ENCODE assay signal across 8 mouse cellular contexts in genomic region chr9:88439238-88439600, GRCm38 (mm10). TPM values are rescaled to one million over a fixed set of nuclear protein-coding genes. Genes with fewer than 3 reads are reported as not detected.
DNase-seq lines count a peak whose midpoint lies in the region; ATAC-seq and TF ChIP-seq lines count a peak whose summit lies in the region.

No protein-coding gene starts in this region.

- no peak for TF ChIP-seq POLR2A in kidney, adult 2 months (IDR thresholded peaks at IDR 0.05; ENCODE audit: low read depth, low read length)

- H3K27me3 ChIP-seq in kidney, adult 2 months (replicated peaks; ENCODE audit: control insufficient read depth, insufficient read depth, low read length): no peaks in the 10 kb centered on the region
- no peaks in the 10 kb centered on the region for H3K27me3 ChIP-seq in hindbrain, embryonic 13.5 days
- no peaks in the 10 kb centered on the region for H3K27me3 ChIP-seq in midbrain, embryonic 11.5 days (ENCODE audit: control insufficient read depth, insufficient read depth, low read length)

- peak overlapping the region; percentile 82 for H3K4me2 ChIP-seq in hindbrain, embryonic 13.5 days
- peak overlapping the region; percentile 93 for H3K4me2 ChIP-seq in midbrain, embryonic 11.5 days

- H3K4me1 ChIP-seq in kidney, adult 2 months (ENCODE audit: control insufficient read depth, insufficient read depth, low read length): peaks cover 4% of the 10 kb centered on the region; the same call in 1 of the 2 replicates
- peaks cover 16% of the 10 kb centered on the region for H3K4me1 ChIP-seq in hindbrain, embryonic 13.5 days (replicated peaks)
- H3K4me1 ChIP-seq in midbrain, embryonic 11.5 days (ENCODE audit: control insufficient read depth, insufficient read depth, low read length): peaks cover 2% of the 10 kb centered on the region; the same call in 1 of the 2 replicates

- peak; percentile 19 for ATAC-seq in activated CD4-positive, CD25-positive, alpha-beta regulatory T cell, adult 4 months
- 0 out of 2 replicates have a peak, but pooled peaks have one; percentile 0 for ATAC-seq in hindbrain, embryonic 13.5 days (ENCODE audit: low FRiP score)
- no peak for ATAC-seq in midbrain, embryonic 11.5 days (ENCODE audit: low FRiP score)

- H3K9ac ChIP-seq in hindbrain, embryonic 13.5 days: peak overlapping the region; percentile 86
- peak overlapping the region; percentile 80 for H3K9ac ChIP-seq in midbrain, embryonic 11.5 days (ENCODE audit: low read length)

- H3K9me3 ChIP-seq in hindbrain, embryonic 13.5 days: no peaks in the 10 kb centered on the region
- H3K9me3 ChIP-seq in midbrain, embryonic 11.5 days (ENCODE audit: control insufficient read depth, low read length): no peaks in the 10 kb centered on the region

- DNase-seq in kidney, adult 2 months: no peak
- DNase-seq in kidney, postnatal 25 days: no peak
- DNase-seq in midbrain, embryonic 11.5 days (ENCODE audit: low spot score, missing footprints): no peak
- no peak for DNase-seq in ovary, adult 18-20 months (ENCODE audit: low spot score)
- DNase-seq in urinary bladder, postnatal 25 days (ENCODE audit: low spot score): no peak
- DNase-seq in left cerebral cortex, adult 11 months (ENCODE audit: low spot score): no peak

- peak overlapping the region; percentile 92 for H3K4me3 ChIP-seq in kidney, adult 2 months (ENCODE audit: insufficient read depth, low read depth, low read length)
- peak overlapping the region; percentile 75 for H3K4me3 ChIP-seq in hindbrain, embryonic 13.5 days
- peak overlapping the region; percentile 71 for H3K4me3 ChIP-seq in midbrain, embryonic 11.5 days (ENCODE audit: low read depth, low read length)

- peak overlapping the region; percentile 17 for H3K27ac ChIP-seq in kidney, adult 2 months (ENCODE audit: insufficient read depth, low read depth, low read length)
- H3K27ac ChIP-seq in hindbrain, embryonic 13.5 days: peak overlapping the region; percentile 90
- H3K27ac ChIP-seq in midbrain, embryonic 11.5 days (ENCODE audit: low read depth, low read length): peak overlapping the region; percentile 40

- under 1% methylated on average over 17 of the region's 17 CpGs for WGBS in kidney, adult 2 months
- WGBS in hindbrain, embryonic 13.5 days: under 1% methylated on average over 17 of the region's 17 CpGs
- WGBS in midbrain, embryonic 11.5 days: under 1% methylated on average over 17 of the region's 17 CpGs

- TF ChIP-seq CTCF in kidney, adult 2 months (conservative IDR thresholded peaks at IDR 0.05; ENCODE audit: insufficient read depth, insufficient read length, low read depth, low read length): no peak

- H3K36me3 ChIP-seq in kidney, adult 2 months (ENCODE audit: control insufficient read depth, insufficient read depth, low read length): peaks cover 1% of the 10 kb centered on the region; the same call in 1 of the 2 replicates
- H3K36me3 ChIP-seq in hindbrain, embryonic 13.5 days: no peaks in the 10 kb centered on the region
- no peaks in the 10 kb centered on the region for H3K36me3 ChIP-seq in midbrain, embryonic 11.5 days (ENCODE audit: control insufficient read depth, insufficient read depth, low read length)

RNA-seq across cellular contexts. Expression of gene Snx14, which starts 0.5 kb away (rescaled TPM):
- polyA plus RNA-seq in kidney, adult 2 months (2012; rRNA removed): 12.7 and 15.8 TPM in 2 replicates
- 10 to 100 TPM; 40.0 to 44.5 TPM for polyA plus RNA-seq in activated CD4-positive, CD25-positive, alpha-beta regulatory T cell, adult 4 months (2017; shearing (Covaris generic))
- 29.4 and 30.3 TPM in 2 replicates for polyA plus RNA-seq in hindbrain, embryonic 13.5 days (2015; fragmentation: Nextera tagmentation; extraction: Ambion mirVana)
- 22.8 and 23.9 TPM in 2 replicates for polyA plus RNA-seq in midbrain, embryonic 11.5 days (2014; fragmentation: Nextera tagmentation; extraction: Ambion mirVana)

RNA-seq across cellular contexts. Expression of gene Gm20537, which starts 17.2 kb away (rescaled TPM):
- polyA plus RNA-seq in kidney, adult 2 months (2012; rRNA removed): 0.41 and 0.75 TPM in 2 replicates
- 1 to 10 TPM in 1 of 2 experiments, not detected in 1; 1.6 TPM for polyA plus RNA-seq in activated CD4-positive, CD25-positive, alpha-beta regulatory T cell, adult 4 months (2017; shearing (Covaris generic))
- polyA plus RNA-seq in hindbrain, embryonic 13.5 days (2015; fragmentation: Nextera tagmentation; extraction: Ambion mirVana): 0.44 TPM in 1 of 2 replicates, not detected in the other
- polyA plus RNA-seq in midbrain, embryonic 11.5 days (2014; fragmentation: Nextera tagmentation; extraction: Ambion mirVana): 0.40 and 0.52 TPM in 2 replicates

RNA-seq across cellular contexts. Expression of gene Syncrip, which starts 43.2 kb away (rescaled TPM):
- 3.1 and 7.2 TPM in 2 replicates for polyA plus RNA-seq in kidney, adult 2 months (2012; rRNA removed)
- polyA plus RNA-seq in activated CD4-positive, CD25-positive, alpha-beta regulatory T cell, adult 4 months (2017; shearing (Covaris generic)): 100 to 1,000 TPM; 113 to 115 TPM
- polyA plus RNA-seq in hindbrain, embryonic 13.5 days (2015; fragmentation: Nextera tagmentation; extraction: Ambion mirVana): 89.3 and 94.2 TPM in 2 replicates
- 132 and 142 TPM in 2 replicates for polyA plus RNA-seq in midbrain, embryonic 11.5 days (2014; fragmentation: Nextera tagmentation; extraction: Ambion mirVana)

Comparison
In these comparisons a context has a peak if more than half of its experiments do, and no peak if none do; other contexts are left out.
1. H3K27ac ChIP-seq: peak in every context shown above with its lines; median percentile 90 in hindbrain, embryonic 13.5 days; 40 in midbrain, embryonic 11.5 days; 17 in kidney, adult 2 months.
2. RNA of gene Syncrip, which starts 43.2 kb away (polyA plus RNA-seq): 132 to 142 TPM in midbrain, embryonic 11.5 days, 113 to 115 TPM in activated CD4-positive, CD25-positive, alpha-beta regulatory T cell, adult 4 months and 89.3 to 94.2 TPM in hindbrain, embryonic 13.5 days; 3.1 to 7.2 TPM in kidney, adult 2 months; every median in the first group is over 10 times any median in the second.
3. Peak in every context shown above with its lines, with median percentiles within 50 percentile points of each other: H3K4me3 ChIP-seq.